Mouse (Mus musculus): ENCODE results near the gene Xab2. TPM values are rescaled to one million over a fixed set of nuclear protein-coding genes. Genes with fewer than 3 reads are reported as not detected.
"Not testable (repeated sequence)": the region's sequence is repeated elsewhere in the genome, so short reads cannot be mapped to it uniquely, and the experiment has no call there.

Xab2 gene
- total RNA-seq, 2 experiments from 2014 or later = 9.5 to 10.0 TPM

GRCm38 (mm10) chr8:3609046-3609815 lies 11.9 kb downstream of the Xab2 start:
- DNase-seq = no peak

- no peak for DNase-seq
Observed at GRCm38 (mm10) chr8:3607822-3608221, 13.3 kb downstream of the Xab2 start.

DNA sequence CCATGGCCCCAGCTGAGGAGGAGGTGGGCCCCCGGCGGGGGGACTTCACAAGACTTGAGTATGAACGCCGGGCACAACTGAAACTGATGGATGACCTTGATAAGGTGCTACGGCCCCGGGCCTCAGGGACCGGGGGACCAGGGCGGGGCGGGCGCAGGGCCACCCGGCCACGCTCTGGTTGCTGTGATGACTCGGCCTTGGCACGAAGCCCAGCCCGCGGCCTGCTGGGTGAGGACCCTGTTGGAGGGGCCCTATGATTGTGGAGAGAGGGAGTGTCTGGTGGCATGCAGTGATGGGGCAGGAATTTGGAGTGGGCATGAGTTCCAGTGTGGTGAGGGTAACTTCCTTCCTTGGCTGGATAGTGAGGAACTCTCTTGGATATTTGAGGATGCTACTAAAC lies 14.5 kb downstream of the Xab2 start:
- no peak for DNase-seq

- no peak for DNase-seq
Observed at GRCm38 (mm10) chr8:3603439-3603838, 17.7 kb downstream of the Xab2 start.

DNA sequence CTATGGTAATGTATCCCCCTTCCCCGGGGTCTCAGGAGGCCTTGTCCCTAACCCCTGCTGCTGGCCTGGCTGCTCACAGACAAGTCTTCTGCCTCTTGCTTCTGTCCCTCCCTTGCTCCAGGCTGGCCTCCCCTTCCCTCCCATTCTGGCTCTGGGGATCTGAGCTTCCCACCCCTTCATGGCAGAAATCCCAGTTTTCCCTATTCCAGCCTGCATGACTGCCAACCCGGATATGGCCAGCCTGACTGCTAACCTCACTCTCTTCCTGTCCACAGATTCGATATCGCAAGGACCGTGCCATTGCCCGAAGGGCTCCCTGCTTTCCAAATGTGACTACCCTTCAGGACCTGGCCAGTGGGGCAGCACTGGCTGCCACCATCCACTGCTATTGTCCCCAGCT lies 20.7 kb downstream of the Xab2 start:
- peak; percentile 74 for DNase-seq

GRCm38 (mm10) chr8:3599219-3599618 lies 21.9 kb downstream of the Xab2 start:
- DNase-seq = no peak

GRCm38 (mm10) chr8:3598054-3598453 lies 23.1 kb downstream of the Xab2 start:
- DNase-seq = no peak

DNA sequence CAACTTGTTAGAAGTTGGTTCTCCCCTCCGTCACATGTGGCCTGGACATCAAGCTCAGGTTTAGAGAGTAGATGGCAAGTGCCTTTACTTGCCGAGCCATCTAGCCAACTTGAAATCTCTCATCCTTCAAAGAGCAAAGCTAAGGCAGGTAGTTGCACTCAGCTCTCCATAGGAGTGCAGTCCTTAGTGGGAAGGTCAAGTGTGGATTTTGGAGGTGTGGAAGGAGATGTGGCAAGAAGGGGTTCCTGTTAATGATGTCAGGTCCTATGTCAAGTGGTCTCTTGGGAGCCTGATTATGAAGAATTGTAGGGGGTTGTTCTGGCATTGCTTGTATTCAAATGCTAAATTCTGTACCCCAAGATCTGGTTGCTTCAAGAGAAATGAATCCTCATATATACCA lies 26.6 kb downstream of the Xab2 start:
- no peak for DNase-seq

- DNase-seq = no peak
Observed at GRCm38 (mm10) chr8:3593470-3593869, 27.6 kb downstream of the Xab2 start.

- no peak for DNase-seq
Observed at GRCm38 (mm10) chr8:3588258-3588633, 32.9 kb downstream of the Xab2 start.

DNA sequence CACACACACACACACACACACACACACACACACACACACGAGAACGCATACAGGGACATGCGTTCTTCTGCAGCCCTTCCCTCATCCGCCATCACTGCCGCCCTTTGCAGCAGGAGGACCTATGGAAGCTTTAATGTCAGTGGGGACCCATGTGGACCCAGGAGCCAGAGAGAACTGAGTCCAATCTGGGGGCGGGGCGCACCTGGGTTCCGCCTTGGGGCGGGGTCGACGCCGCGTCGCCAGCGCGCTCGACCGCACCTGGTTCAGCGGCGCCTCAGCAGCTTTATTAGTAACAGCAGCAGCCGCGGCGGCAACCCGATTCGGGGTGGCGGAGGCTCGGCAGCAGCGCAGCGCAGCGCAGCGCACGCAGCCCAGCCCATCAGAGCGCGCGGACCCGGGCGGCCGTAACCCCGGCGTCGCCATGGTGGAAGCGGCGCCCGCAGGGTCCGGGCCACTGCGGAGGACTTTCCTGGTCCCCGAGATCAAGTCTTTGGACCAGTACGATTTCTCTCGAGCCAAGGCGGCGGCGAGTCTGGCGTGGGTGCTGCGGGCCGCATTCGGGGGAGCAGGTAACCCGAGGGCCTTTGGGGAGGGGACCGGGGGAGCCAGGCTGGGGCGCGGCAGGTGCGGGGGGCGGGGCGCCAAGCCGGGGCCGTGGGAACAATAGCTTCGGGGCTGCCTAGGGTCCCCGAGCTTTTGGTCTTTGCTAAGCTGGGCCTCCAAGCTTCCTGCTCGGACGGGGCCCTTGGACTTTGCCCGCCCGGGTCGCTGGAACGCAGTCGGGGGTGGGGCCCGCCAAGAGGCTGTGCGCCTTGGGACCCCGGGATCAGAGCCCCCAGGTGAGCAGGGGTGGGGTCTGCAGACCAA lies 33.5 kb downstream of the Xab2 start:
- DNase-seq = no peak

- no peak for DNase-seq
Observed at GRCm38 (mm10) chr8:3586993-3587390, 34.1 kb downstream of the Xab2 start, which contains the start of gene Camsap3. Gene Camsap3 (plus strand): TSS chr8:3587293.

DNA sequence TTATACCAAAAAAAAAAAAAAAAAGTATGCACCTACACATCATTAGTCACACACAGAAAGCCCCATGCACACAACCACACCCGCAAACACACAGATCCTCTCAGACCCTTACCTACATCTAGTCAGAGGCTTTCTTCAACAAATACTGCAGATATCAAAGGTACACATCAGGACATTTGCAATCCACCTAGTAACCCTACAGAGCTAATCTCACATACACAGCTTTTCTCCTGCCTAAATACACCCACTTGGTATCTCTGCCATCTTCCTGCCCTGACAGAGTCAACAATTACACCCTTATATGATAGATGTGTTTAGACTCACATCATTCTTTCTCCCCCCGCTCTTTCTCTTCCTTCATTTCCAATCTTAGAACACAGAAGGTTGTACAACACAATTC lies 34.7 kb downstream of the Xab2 start:
- DNase-seq = no peak

GRCm38 (mm10) chr8:3581961-3582360 lies 39.2 kb downstream of the Xab2 start:
- DNase-seq = not testable (repeated sequence)

DNA sequence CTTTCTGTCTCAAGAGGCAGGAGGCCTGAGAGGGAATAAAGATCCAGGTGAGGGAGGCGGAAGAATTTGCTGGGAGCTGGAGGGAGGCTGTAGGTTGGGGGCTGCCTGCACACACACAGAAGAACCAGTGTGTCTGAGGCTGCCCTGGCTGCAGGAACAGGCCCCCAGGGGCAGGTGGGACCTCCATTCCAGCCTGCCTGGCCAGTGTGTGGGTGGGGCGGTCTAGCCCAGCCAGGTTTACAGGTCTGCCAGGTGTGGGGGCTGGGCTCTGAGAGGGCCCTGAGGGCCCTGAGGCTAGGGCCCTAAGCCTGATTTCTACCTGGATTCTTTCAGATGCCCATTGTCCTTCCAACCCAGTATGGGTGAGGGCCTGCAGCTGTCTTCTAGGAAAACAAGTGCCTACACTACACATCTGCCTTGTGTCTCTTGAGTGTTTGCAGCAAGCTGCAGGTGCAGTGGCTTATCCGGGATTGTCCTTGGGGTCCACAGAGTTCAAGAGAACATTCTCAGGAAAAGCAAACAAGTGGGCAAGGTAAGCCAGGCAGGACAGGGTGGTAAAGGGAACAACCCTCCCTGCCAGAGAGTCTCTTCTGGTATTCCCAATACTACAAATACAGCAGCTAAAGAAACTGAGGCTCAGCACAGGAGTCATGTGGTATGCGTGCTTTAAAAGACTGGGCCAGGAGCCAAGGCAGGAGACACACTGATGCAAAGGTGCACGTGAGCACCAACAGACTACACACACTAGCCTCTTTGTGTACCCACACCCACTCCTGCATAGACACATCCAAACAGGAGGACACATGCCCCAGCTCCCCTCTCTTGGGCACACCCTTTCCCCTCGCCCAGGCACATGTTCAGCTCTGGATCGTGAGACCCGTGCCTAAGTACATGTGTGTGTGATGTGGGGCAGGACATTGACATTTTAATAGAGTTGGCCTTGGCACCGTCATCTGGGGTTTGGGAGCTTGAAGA lies 41.4 kb downstream of the Xab2 start:
- DNase-seq = no peak

DNA sequence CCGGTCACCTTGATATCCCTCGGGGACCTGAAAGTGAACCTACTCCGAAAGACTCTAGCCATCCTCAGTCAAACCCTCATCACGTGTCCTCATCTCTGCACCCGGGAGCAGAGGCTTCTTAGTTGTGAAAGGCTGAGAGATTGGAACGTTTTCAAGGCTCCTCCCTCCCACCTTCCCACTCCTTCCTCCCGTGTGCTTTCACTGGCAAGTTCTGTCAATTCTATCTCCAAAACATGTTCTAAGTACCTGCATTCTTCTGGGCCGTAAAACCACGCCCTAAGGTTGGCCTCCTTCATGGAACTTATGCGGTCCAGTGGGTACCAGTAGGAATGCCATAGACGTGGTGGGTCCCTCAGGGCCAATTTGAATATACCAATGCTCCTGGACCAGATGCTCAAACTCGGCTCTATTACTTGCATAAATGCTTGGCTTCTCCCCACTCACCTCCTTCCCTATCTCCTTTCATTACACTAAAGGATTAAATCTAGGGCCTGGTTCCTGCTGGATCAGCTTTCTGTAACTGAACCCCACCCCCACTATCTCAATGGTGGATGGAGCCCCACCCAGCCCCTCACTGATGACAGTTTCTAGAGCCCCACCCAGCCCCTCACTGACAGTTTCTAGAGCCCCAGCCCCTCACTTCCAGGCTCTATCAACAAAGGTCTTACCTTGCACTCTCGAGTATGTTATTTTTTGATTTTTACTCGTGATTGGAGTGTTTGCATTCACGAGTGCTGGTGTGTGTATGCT lies 44.7 kb downstream of the Xab2 start:
- no peak for DNase-seq

- no peak for DNase-seq
Observed at GRCm38 (mm10) chr8:3574546-3574945, 46.6 kb downstream of the Xab2 start.

- DNase-seq = no peak
Observed at GRCm38 (mm10) chr8:3569784-3570183, 51.3 kb downstream of the Xab2 start.

DNA sequence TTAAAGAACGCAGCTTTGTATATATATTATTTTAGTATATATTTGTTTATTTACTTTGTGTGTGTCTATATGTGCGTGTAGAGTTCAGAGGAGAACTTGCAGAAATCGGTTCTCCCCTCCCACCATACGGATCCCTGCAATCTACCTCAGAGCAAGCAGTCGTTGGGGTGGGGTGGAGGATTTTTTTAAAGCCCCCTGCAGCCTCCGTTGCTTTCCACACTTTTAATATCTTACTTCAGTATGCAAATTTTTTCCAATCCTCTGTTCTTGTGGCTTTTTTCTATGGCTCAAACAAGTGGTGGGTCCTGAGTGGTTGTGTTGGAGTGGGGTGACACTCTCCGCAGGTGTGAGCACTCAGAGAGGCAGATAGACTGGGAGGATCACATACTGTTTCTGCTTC lies 52.7 kb downstream of the Xab2 start:
- no peak for DNase-seq

GRCm38 (mm10) chr8:3567641-3568371 lies 53.3 kb downstream of the Xab2 start, which contains the start of gene C330021F23Rik:
Gene C330021F23Rik (plus strand): TSS chr8:3567990.
- DNase-seq = no peak

Data from gastrocnemius, postnatal 25 days (tissue).